Mouse (Mus musculus): ENCODE measurements around the gene Etv6.

DNA sequence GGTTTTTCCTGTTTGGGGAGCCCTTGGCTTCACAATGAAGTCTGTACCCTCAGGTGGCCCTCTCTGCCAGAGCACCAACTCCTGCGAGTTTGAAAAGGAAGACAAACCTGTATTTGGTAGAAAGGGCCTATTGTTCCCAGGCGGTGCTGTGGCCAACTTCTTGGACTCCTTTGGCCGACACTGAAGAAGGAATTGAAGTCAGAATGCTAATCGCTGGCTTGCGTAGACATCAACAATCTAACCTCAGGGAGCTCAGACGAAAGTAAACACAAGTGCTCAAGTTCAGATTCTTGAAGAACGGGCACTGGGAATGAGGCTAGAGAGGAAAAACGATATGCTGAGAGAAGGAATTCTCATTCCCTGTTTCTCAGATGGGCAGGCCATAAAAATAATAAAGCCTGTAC is 55.9 kb downstream of the Etv6 start:
- TF ChIP-seq POLR2A (IDR thresholded peaks at IDR 0.05; ENCODE audit: low read depth, low read length) (no peak), CTCF (conservative IDR thresholded peaks at IDR 0.05; ENCODE audit: insufficient read depth, insufficient read length, low read depth, low read length) (no peak)

Data from kidney, adult 2 months (tissue).